Mouse (Mus musculus) urinary bladder, postnatal 14 days (tissue): ENCODE data around the gene Map2k2.
A peak's percentile ranks its signal among the peaks of the same experiment; 100 is the strongest.
"Not testable (repeated sequence)": the region's sequence is repeated elsewhere in the genome, so short reads cannot be mapped to it uniquely, and the experiment has no call there.

Source experiments
- DNase-seq: peaks from one replicate; pipeline ENCODE4 v3.0.0; 2021; ENCODE audit warnings: low spot score

The Map2k2 gene

DNA sequence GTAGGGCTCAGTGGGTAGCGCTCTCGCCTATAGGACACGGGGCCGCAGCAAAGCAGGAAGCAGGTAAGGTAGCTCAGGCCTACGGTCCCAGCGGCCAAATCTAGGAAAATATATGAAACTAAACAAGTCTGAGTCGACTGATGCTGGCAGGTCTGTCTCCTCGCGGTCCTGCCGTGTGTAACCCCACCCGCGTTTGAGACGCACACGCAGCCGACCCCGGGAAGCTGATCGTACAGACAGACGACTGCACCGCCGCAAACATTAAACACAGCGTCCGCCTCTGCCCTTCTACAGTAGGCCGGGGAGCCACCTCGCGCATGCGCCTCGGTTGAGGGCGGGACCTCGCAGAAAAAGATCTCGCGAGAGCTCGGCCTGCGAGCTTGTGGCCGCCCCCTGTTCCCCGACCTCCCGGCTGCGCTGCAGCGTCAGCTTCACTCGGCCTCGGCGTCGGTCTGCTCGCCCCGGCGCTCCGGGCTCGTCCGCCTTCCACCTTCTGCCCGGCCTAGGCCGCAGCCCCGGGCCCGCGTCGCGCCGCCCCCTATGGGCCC lies at the start of gene Map2k2:
Map2k2 (plus strand) TSS at position 351 of the 548 bp plus-strand sequence.
- DNase-seq, result peak; percentile 97

DNA sequence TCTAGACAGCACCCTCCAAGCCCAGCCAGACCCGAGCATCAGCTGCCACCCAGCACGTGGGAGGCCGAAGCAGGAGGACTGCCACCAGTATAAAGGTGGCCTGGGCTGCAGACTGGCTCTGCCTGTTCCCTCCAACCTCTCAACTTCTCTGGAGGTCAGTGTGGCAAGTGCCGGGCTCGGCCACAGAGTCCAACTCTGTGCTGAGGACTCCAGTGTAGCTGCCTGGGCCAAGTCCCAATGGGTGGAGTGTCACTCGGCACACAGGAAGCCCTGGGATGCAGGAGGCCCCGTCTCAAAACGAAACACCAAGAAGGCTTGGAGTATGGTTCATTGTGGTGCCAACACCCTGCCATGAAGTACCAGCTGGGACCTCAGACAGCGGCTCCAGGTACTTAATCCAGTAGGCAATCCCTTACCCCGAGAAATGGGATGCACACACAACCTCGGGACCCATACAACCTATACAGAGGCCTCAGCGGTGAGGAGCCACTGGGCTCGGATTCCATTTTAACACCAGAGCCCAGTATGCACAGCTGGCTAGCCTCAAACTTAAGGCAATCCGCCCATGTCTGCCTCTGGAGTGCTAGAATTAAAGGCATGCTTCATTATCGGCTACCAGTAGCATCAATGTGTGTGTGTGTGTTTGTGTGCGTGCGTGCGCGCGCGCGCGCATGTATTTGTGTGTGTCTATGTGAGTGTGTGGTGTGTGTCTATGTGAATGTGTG lies 48.1 kb upstream of the Map2k2 start:
- DNase-seq, result no peak

DNA sequence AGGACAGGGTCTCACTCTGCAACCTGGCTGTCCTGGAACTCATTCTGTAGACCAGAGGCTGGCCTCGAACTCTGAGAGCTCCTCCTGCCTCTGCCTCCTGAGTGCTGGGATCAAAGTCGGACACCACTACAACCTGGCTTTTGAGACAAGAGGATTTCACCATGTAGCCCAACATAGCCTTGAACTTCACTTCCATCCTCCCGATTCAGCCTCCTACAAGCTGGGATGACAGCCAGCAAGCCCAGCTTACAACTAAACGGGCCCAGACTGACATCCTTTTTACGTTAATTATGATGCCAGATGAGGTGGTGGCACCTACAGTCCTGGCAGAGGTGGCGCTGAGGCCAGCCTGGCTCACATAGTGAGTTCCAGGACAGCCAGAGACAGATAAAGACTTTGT lies 46.8 kb upstream of the Map2k2 start:
- no peak for DNase-seq

DNA sequence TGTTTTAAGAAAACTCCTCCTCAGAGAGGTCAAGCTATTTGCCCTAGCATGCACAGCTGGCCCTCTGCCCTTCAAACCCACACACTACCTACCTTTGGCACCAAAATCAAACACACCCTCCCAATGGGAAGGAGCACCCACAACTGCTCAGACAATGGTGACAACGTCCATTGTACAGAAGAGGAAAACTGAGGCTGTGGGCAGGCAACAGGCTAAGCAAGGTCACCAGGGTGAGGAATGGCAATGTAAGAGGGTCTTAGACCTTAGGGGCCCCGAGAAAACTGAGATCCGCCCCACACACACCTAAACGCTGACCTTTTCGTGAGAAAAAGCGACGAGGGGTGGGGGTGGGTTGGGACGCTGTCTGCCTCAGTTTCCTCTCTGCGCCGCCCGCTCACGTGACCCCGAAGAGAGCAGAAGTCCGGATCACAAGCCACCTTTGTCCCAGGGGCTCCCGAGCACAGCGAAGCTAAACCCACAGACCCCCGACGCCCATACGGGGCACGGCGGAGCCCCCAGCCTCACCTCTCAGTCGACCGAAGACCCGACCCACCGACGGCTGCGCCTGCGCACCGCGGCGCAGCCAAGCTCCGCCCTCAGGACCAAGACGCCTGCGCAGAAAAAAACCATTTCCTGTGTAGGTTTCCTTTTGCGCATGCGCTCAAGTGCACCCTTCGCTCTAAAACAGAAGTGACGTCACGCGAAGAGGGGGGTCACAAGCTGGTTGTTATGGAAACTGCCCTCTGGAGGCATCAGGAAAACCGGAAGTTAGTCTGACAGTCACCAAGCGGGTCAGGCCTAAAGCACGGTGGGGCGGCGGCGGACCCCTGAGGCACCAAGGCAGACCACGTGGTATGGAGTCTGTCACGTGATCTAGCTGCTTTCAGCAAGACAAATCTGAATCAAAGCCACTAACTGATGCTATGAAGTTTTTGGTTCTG lies 45.8 kb upstream of the Map2k2 start, which contains the start of gene Sgta:
Sgta (minus strand) TSS at position 579 of the 941 bp plus-strand sequence.
- peak; percentile 100 for DNase-seq

DNA sequence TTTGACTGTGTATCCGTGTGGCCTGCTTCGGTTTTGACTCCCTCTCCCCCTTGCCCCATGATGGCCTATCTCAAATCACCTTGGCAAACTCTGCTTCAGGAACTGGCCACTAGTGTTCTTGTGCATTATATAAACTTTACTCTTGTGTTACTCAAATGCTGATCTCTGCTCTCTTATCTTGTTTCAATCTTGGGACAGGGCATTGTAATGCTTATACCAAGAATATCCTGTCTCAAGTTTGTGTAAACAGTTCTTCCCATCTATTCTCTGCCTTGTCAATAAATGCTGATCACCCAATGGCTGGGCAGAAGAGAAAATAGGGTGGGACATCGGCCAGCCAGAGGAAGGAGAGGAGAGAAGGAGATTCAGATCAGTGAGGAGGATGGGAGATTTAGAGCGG lies 43.0 kb upstream of the Map2k2 start:
- no peak for DNase-seq

DNA sequence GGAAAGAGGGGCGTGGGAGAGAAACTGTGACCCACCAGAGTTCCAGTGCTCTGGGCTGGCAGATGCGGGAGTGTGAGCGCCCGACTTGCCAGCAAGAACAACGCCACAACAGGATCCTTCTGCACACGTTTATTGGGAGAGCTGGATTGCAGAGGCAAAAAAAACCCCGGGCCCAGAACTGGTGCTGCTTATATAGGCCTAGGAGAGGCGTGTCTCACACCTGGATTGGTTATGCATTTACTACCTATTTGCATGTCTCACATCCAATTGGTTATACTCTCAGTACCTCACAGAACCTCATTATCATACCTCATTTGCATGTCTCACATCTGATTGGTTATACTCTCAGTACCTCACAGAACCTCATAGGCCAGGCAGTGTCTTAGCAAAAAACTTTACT lies 41.2 kb upstream of the Map2k2 start:
- not testable (repeated sequence) for DNase-seq

DNA sequence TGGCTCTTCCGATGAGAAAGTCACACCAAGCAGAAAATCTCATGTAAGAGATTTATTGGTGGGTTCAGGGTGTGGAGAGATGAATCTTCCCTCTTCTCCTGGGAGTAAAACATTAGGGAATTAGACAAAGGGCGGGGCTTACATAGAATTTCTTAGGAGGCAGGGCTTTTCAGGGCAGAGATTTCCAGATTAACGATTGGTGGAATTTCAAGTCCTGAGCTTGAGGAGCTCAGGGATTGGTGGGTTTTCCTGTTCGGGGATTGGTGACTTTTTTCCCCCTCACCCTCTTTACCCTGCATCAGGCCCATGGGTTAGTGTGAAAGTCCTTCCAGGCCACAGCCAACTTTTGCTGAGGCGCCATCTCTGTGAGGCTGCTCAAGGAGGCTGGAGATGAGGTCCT lies 37.0 kb upstream of the Map2k2 start:
- no peak for DNase-seq

DNA sequence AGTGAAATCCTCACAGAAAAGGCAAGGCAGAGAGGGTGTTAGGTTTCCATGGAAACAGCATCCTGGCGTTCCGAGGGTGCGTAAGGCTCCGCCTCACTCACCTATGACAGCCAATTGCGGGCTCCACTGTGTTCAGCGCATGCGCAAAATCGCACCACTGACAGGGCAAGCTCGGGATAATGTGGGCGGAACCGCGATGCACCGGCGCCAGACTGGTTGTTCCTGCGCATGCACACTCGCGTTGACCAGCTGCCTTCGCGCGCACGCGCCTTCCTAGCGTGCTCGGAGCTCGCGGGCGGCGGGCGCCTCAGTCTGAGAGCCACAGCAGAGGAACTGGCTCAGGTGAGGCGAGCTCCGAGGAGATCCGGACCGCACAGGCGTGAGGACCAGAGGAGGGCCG lies 35.9 kb upstream of the Map2k2 start, which contains the start of gene Thop1:
Thop1 (plus strand) TSS at position 200 of the 400 bp plus-strand sequence.
- DNase-seq, result peak; percentile 98

DNA sequence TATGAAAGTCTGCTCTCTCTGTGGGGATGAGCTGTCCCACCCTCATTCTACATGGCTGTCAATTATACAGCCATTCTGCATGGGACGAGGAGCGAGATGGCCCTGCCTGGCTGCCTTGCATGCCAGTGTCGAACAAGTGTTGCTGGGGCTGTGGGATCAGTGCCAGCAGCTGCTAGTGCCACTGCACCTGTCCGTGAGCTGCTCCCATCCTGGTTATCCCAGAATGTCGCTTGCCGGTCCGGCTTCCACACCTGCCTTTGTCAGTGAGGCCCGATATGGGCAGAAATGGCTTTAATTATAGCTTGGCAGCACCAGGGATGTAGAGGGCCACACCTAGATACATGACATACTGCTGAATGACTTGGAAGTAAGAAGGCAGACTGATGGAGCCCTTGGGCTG lies 33.4 kb upstream of the Map2k2 start:
- DNase-seq, result no peak

DNA sequence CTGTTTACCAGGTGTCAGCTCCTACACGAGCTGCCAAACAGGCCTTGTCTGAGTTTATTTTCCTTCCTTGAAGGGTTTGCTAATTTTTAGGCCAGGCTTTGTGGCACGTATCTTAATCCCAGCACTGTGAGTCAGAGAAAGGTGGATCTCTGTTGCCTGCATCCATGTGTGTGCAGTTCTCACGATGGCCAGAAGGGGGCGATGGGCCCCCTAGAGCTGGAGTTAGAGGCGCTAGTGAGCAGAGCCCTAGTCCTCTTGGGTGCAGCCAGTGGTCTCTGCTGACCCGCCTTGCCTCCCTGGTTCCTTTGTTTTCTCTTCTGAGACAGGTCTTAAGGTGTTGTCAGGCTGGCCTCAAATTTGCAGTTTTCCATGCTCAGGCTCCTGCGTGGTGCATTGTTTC lies 32.3 kb upstream of the Map2k2 start:
- DNase-seq, result no peak

DNA sequence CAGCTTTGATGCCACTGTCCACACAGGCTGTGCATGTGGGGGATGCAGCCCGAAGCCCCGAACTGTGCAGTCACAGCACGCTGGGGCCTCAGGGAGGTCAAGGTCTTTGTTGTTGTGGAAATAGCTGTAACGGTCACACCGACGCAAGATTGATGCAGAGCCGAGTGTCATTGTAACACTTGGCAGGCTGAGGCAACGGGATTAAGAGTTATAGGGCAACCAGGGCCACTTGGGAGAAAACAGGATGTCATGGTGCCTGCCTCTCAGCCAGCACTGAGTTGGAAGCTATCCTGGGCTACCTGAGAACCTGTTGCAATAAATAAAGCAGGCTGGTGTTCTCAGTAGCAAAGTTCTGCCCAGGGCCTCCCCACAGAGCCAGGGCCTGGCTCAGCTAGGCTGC lies 30.0 kb upstream of the Map2k2 start:
- no peak for DNase-seq

DNA sequence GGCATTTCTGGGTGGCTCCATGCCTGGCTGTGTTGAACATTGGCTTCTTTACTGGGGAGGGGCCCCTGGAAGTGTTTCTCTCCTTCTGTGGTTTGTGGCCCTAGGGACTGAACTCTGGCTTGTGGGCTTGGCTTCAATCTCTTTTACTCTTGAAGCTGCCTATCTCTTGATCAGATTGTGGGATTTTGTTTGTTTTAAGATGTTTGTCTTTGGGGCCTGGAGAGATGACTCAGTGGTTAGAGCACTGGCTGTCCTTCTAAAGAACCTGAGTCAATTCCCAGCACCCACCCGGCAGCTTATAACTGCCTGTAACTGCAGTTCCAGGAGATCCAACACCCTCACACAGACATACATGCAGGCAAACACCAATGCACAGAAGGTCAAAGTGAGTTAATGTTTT lies 29.4 kb upstream of the Map2k2 start:
- DNase-seq, result no peak

DNA sequence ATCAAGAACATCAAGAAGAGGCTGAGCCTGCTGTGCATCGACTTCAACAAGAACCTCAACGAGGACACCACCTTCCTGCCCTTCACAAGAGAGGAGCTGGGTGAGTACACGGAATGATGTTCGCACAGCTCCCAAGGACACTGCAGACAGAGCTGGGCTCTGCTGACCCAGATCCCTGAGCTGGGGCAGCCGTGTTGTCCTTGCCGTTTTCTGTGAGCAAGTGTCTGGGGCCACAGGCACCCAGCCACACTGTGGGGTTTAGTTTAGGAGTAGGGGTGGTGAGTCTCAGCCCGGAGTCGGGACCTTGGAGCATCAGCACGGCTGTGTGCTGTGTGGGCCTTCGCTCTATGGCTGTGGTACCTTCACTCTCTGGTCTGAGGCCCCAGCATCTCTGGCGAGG lies 27.8 kb upstream of the Map2k2 start:
- DNase-seq, result no peak

DNA sequence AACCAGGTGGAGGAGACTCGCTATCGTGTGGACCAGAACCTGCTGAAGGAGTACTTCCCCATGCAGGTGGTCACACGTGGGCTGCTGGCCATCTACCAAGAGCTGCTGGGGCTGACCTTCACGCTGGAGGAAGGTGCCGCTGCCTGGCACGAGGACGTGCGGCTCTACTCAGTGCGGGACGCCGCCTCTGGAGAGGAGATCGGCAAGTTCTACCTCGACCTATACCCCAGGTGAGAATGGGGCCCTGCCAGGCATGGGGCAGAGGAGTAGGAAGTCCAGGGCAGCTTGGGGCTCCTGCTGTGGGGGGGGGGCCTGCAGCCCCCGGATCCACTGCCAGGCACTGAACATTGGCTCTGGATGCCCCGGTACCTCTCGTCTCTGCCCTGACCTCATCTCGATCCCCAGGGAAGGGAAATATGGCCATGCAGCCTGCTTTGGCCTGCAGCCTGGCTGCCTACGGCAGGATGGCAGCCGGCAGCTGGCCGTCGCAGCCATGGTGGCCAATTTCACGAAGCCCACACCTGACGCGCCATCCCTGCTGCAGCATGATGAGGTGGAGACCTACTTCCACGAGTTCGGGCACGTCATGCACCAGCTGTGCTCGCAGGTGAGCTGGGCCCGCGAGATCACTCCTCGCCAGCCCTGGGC lies 25.6 kb upstream of the Map2k2 start:
- no peak for DNase-seq

DNA sequence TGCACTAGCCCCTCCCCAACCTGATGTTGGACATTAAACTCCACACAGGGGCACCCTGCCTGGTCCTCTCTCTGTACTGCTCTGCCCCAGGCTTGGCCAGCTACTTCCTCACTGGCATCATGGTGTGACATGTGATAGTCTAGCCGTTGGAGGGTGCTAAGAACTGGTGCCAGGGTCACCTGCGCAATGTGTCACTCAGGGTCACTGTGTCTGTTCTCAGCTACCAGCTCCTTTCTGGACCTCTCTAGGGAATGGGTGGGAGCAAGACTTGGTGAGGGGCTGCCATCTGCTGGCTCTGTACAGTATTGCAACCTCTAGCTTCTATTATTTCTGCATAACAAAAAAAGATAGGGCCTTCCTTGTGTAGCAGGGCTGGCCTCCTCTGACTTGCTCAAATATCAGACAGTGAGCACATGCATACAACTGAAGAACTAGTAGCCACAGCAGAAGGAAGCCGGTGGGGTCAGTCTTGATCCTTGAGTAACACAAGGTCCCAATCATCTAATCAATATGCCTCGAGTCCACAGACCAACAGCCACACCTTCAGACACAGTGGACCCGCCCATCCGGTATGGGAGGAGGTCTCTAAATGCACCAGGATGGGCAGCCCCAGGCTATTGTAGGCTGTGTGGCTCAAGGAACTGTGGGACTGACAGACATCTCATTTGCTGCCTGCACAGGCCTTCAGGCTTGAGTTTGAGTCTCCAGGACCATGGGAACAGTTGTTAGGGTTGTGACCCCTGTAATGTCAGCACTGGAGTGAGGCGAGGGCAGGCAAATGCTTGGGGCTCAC lies 23.4 kb upstream of the Map2k2 start:
- peak; percentile 73 for DNase-seq

DNA sequence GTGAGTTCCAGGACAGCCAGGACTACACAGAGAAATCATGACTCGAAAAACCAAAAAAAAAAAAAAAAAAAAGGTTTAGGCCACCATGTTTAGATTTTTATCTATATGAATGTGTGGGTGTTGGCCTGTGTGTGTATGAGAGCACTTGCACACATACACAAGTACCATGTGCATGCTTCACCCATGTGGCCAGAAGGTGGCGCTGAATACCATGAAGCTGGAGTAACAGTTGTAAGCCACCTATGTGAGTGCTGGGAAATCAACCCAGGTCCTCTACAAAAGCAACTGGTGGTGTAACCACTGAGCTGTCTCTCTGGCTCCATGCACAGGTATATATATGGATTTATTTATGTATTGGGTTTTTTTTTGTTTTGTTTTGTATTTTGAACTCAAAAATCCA lies 18.7 kb upstream of the Map2k2 start:
- no peak for DNase-seq

DNA sequence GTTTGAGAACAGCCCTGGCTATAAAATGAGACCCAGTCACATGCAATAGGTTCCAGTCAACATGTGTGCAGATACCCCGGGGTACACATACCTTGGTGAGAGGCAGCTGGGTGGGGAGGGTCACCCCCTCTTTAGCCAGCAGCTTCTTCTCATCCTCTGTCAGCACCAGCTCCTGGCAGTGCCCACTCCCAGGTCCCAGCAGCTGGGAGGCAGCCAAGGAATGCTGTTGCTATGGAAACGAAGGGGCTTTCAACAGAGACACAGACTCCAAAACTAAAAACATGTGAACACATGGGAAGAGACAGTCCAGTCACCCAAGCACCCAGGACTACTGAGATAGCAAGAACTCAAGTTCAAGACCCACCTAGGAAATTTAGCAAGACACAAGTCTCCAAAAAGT lies 16.5 kb upstream of the Map2k2 start:
- no peak for DNase-seq

DNA sequence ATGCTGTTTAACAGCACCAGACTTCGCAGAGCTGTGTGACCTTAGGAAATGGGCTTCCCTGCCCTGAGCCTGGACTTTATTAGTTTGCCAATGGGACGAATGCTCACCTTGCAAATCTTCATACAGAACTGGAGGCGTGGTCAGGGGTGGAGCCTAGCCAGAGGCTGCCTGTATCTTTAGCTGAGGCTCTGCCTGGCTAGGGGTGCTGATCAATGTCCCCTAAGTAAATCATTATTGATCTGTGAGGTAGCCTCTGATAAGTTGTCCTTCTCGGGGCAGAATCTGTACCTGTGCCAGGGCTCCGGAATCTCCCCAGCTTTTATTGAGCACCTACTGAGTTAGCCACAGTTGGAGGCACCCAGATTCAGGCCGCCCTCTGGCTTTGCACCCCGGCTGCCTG lies 15.1 kb upstream of the Map2k2 start:
- DNase-seq, result no peak

DNA sequence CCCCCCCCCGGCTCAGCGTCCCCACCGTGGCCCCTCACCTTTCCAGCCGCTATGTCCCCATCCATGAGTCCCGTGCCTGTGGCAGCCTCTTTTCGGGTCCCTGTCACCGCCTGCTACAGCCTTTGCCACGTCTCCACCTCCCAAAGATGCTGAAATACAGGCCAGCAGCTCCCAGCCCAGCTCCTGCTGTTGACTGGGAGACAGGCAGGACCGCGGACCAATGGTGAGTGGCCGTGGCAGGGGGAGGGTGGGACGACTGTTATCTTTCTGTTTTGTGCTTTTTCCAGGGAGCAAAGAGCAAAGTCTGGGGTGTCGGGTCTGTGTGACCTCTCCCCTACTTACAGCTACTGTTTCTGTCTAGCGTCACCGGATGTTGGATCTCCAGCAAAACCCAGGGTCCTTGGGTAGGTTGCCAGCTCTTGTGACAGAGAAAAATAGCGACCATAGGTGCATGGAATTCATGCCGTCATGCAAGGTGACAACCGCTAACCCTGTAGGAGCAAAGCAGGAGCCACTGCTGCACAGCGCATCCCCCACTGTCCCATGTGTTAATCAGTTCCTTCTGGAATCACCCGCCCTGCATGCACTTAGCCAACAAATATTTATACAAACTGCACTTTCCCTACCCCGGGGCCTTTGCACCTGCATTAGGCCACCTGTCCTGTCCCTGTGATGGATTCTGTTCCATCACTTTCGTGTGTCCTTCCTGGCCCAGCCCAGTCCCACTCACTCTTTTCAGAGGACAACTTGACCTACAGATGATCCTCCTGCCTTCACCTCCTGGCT lies 13.1 kb upstream of the Map2k2 start:
- no peak for DNase-seq

DNA sequence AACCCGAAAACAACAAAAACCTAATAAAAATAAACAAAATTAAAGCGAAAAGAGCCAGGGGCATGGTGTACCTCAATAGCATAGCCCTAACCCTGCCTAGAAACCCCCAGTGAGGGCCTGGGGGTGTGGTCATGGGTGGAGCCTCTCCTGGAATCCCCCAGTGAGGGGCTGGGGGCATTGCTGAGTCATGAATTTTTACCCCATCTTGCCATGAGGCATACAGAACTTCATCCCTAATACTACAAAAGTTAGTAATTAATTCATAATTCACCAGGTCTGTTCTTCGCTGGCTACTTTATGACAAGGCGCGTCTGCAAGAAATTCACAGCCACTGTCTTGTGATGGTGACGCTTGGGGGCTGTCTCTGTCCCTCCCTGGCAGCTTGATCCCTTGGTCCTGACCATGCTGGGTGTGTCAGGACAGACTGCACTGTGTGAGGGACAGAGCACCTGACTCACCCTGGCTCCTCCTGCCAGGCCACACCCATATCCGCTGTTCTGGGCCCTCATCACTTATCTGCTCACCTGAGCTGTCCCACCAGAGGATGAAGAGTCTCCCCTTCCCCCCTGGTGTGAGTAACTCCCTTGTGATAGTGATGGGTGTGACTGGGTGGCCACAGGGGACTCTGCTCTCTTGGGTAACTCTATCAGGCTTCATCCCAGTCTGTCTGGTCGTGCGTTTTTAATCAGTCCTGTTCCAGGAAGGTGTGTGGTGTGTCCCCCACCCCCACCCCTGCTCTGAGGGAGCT lies 10.6 kb upstream of the Map2k2 start:
- no peak for DNase-seq
